Mouse (Mus musculus) activated CD4-positive, CD25-positive, alpha-beta regulatory T cell, adult 9 weeks (primary cell): Measurements from ENCODE around the gene Gm21093. TPM values are rescaled to one million over a fixed set of nuclear protein-coding genes. Genes with fewer than 3 reads are reported as not detected.

ENCODE experiments used
- polyA plus RNA-seq: library from polyadenylated mRNA; unstranded; fragments of 100-300 nt; shearing (Covaris generic); gene quantifications from one replicate; pipeline ENCODE4 v1.2.1, GENCODE M21; 2017

Gene Gm21093
- not detected for polyA plus RNA-seq

DNA sequence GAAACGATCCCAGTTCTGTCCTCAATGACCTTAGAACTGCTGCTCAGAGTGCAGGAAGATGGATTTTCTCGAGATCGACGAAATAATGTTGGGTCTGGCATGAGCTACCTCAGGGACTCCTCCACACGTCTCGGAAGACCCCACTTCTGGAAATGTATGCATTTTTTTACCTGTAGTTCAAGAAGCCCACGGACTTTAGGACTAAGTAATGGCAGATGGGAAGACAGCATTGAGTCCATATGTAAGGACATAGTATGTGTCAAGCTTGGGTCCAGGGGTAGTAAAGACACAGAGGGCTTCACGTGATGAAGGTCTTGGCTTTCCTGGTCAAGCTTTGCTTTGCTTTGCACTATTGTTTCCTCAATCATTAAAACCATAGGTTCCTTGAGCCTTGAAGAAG is at the start of gene Gm21093:
Gene Gm21093, minus strand, starts transcription at position 101 of the 400 bp plus-strand sequence.

Other genes starting within 250 kb of the Gm21093 start
- gene Gm21541, start 131.1 kb downstream of the Gm21093 start, polyA plus RNA-seq = not detected
- gene Gm20878, start 93.2 kb downstream of the Gm21093 start, polyA plus RNA-seq = 1.4 TPM
- not detected for gene Fam205a4, start 68.7 kb downstream of the Gm21093 start, polyA plus RNA-seq
- gene Gm3893, start 56.5 kb upstream of the Gm21093 start, polyA plus RNA-seq = not detected
- not detected for gene Gm13304, start 80.1 kb upstream of the Gm21093 start, polyA plus RNA-seq
- not detected for gene Gm13306, start 118.7 kb upstream of the Gm21093 start, polyA plus RNA-seq
- gene Gm13305, start 133.9 kb upstream of the Gm21093 start, polyA plus RNA-seq = not detected
- not detected for gene Gm10600, start 205.9 kb upstream of the Gm21093 start, polyA plus RNA-seq
- gene Ccl21b, start 221.0 kb upstream of the Gm21093 start, polyA plus RNA-seq = not detected